Mouse (Mus musculus) adrenal gland, postnatal 36 days (tissue): ENCODE data around the gene H2-Oa. TPM values are rescaled to one million over a fixed set of nuclear protein-coding genes. Genes with fewer than 3 reads are reported as not detected.

Experiments
- DNase-seq, 2 experiments: peaks; one replicate each; pipeline ENCODE4 v3.0.0; 2021; ENCODE audit warnings: mixed read lengths in 1 of 2
- total RNA-seq, 2 experiments: library from RNA; stranded (reverse); gene quantifications; 2 replicates each; pipeline ENCODE4 v1.2.3; 2021

Gene H2-Oa
- total RNA-seq, 2 experiments from 2014 or later = not detected

DNA sequence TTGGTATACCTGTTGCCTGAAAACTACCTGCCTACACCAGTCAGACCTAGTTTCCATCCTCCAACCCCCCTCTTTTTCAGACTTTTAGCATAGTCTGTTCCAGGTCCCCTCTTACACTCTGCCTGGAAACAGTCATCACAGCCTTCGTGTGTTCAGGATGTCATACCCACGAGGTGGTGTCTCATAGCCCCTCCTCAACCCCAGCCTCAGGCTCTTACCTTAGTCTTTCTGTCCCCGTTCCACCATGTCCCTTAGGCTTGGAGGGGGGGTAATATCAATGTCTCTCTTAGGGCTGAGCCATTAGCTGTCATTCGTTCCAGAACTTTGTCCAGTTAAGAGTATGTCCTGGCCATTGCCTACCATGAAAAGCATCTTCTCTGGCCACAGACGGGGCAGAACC lies 9.0 kb downstream of the H2-Oa start:
- DNase-seq = no peak

- peak; percentile 94 to 96 for DNase-seq
Observed at GRCm38 (mm10) chr17:34101604-34102032, 9.5 kb downstream of the H2-Oa start.

- no peak for DNase-seq
Observed at GRCm38 (mm10) chr17:34102831-34103230, 10.7 kb downstream of the H2-Oa start.

GRCm38 (mm10) chr17:34104804-34105203 lies 12.7 kb downstream of the H2-Oa start:
- no peak for DNase-seq

DNA sequence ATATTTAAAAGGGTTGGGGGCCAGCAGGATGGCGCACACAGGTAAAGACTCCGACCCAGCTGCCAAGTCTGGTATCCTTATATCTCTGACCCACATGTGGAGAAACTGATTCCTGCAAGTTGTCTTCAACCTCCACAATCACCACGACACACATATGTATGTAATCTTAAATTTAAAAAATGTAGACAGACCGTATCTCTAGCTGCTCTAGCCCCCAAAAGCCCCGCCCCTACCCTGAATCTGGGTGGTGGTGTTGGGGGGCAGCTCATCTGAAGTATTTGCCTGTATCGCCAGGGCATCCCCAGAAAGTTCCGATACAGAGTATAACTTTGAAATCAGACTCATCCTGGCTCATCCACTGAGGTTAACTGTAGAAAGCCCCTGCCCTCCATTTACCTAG lies 14.4 kb downstream of the H2-Oa start:
- no peak for DNase-seq

DNA sequence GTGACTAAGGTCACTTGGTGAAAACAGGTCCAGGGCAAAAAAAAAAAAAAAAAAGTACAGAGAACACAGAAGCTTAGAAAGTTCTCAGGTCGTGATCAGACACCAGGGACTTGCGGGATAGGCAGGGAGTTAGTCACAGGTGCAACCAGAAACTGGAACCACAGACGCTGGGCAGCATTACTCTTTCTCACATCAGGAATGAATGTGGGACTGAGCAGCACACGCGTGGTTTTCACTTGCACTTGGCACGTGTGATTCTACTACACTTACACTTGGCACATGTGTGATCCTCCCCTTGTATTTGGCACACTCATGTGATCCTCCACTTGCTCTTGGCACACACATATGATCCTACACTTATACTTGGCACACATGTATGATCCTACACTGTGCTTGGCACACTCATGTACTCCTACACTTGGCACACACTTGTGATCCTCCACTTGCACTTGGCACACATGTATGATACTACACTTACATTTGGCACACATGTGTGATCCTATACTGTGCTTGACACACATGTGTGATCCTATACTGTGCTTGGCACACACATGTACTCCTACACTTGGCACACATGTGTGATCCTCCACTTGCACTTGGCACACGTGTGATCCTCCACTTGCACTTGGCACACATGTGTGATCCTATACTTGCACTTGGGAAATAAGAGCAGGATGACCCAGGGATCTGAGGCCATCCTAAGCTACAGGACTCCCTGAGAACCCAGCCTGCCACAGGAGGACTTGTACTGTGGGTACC lies 15.1 kb downstream of the H2-Oa start:
- no peak for DNase-seq

GRCm38 (mm10) chr17:34108460-34108859 lies 16.3 kb downstream of the H2-Oa start:
- DNase-seq = no peak

DNA sequence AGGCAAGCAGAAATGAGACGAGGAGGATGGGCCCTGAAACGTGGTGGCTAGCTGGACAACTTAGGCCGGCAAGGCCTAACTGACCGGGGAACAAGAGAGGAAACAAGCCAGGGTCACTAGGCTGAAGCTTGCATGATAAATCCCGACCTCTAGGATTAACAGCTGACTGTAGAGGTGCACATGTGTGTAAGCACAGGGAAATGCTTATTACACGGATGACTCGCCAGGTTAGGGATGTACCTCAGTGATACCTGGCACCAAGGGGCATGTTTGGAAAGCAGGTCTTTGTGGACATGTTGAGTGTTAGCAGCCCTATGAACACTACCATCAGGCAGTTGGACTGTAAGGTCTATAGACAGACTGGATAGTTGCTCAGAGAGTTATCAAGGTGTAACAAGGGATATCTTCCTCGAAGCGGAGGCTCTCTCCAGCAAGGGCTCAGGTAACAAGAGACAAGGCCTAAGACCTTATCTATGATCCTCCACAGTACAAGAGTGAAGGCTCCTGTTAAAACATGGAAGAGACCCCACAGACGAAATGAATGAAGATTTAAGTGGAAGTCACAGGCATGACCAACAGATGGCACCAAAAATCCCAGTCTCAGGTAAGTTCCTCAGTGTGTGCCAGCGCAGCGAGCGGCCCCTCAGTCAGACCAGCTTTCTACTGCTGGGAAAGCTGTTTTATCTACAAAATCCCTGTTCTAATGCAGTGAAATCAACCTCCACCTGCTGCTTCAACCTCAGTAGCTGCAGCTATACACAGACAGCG lies 17.1 kb downstream of the H2-Oa start:
- DNase-seq = no peak

- DNase-seq = no peak
Observed at GRCm38 (mm10) chr17:34109806-34110195, 17.7 kb downstream of the H2-Oa start.

DNA sequence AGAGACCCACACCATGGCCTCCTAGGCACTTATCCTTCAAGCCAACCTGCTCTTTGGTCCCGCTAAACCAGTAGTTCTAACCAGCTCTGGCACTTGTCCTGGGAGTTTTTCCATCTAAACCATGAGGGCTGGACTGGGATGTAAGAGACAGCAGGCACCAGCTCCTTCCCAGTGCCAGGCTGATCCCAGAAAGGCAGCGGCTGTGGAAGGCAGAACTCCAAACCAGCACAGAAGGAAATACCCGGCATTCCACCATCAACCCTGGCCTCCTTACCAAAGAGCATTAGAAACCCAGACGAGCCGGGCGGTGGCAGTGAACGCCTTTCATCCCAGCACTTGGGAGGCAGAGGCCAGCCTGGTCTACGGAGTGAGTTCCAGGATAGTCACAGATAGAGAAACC lies 18.2 kb downstream of the H2-Oa start:
- DNase-seq = no peak

GRCm38 (mm10) chr17:34114114-34114513 lies 22.0 kb downstream of the H2-Oa start:
- no peak for DNase-seq

- DNase-seq = peak in 1 of 2 experiments; percentile 43
Observed at GRCm38 (mm10) chr17:34116736-34117370, 24.7 kb downstream of the H2-Oa start.

DNA sequence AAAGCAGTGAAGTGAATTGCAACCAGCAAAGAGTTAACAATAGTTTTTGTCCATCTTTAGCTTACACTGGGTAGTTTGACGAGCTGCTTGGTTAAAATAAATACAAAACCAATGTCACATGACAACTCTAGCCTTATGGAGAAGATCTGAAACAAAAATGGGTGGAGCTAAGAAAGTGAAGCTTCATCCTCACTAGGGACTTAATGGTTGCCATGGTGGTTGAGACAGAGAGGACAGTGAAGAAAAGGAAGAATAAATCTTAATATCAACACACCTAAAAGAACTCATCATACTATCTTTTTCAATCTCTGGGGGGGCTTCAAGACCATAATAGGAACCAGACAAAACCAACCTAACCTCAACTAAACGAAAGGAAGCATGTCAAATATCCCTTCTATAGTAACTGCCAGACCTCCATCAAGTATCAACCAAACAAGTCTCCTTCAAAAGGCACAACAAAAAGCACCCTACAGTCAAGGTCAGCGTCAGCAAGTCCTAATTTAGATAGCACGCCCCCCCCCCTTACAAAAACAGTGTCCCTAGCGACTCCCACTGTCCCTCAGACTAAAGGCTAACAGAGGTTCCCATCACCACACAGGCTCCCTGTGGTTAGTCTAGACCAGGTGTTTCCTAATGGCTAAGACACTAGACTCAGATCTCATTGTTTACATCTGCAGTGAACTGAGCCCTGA lies 25.4 kb downstream of the H2-Oa start:
- no peak for DNase-seq

DNA sequence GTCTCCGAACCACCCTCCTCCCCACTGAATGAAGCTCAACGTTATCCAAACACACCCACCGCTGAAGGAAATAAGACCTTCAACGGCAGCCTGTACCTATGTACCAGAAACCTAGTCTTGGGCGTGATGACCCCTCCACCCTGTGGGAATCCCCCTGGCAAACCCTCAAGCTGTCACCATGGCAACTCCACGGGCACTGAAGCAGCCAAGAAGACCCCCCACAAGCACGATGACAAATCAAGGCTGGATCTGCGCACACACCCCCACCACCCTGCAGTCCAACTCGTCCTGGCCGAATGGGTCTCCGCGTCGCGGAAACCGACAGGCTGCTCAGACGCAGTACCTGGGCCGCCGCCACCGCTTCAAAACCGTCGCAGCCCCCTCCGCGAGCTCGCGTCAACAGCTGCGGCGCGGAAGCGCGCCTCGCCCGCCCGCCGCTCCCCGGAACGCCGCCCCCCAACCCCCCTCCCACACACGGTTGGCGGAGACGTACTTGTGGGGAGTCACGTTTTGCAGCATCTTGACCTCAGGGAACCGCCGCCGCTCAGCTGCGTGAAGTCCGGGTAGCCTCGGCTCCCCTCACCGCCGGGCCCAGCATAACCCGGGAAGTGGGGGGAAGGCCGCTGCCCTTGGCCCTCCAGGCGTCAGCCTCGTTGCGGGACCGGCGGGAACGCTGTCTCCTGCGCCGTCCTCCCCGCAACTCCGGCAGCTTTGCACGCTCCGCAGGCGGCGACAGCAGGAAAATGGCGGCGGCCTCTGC lies 26.2 kb downstream of the H2-Oa start:
- DNase-seq = peak; percentile 34 to 60

GRCm38 (mm10) chr17:34118873-34119248 lies 26.7 kb downstream of the H2-Oa start:
- no peak for DNase-seq

DNA sequence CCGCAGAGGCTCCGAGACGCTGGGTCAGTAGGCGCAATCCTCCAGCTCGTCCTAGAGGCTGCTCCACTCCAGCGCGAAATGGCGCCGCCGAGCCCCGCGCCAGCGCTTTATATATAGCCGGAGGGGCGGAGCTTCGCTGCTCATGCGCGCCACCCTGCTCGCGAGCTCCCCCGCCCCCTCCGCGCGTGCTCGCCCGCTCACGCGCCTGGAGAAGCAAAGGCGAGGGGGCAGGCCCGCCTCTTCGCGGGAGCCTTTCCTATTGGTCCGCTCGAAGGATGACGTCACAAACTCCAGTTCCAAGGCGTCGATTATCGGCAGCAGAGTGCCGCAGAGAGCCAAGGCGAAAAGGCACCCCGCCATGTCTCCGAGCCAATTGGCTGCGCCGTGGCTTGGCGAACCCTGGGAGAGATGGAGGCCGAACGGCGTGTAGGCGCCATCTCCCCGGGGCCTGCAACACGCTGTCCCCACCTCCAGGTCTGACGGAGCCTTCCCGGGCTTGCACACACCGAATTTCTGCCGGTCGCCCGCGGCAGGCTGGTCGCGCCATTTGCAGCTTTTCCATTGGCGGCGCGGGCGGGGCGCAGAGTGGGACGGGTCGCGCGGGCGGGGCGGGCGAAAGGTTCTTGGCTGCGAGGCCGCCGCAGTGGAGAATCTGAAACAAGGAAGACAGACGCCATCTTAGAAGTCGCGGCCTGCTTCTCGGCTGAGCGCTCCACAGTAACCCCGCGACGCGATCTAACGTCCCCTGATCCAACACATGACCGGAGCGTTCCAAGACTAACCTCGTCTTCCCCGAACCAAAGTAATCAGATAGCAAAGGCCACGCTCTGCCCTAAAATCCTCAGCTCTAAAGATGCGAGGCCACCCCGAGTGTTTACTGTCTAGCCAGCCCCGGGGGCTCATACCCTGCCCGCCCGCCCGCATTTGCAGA lies 27.4 kb downstream of the H2-Oa start, which contains the start of gene H2-DMa:
H2-DMa (plus strand) TSS at position 293 of the 931 bp plus-strand sequence.
- peak; percentile 98 for DNase-seq

- DNase-seq = peak; percentile 90 to 95
Observed at GRCm38 (mm10) chr17:34120180-34120723, 28.1 kb downstream of the H2-Oa start.

- peak; percentile 85 to 92 for DNase-seq
Observed at GRCm38 (mm10) chr17:34120814-34121171, 28.7 kb downstream of the H2-Oa start.

GRCm38 (mm10) chr17:34121172-34121878 lies 29.2 kb downstream of the H2-Oa start:
- DNase-seq = peak; percentile 90 to 94

GRCm38 (mm10) chr17:34121879-34122187 lies 29.7 kb downstream of the H2-Oa start:
- peak; percentile 62 to 74 for DNase-seq
